Mouse (Mus musculus): Measurements from ENCODE around the gene Zbtb41. TPM values are rescaled to one million over a fixed set of nuclear protein-coding genes. Genes with fewer than 3 reads are reported as not detected.
"Not testable (repeated sequence)": the region's sequence is repeated elsewhere in the genome, so short reads cannot be mapped to it uniquely, and the experiment has no call there.

Gene Zbtb41
- 10 to 100 TPM; 28.3 to 30.9 TPM for total RNA-seq (2021)
- long read RNA-seq, experiment 1, full-length matches to known transcripts, result 4 of 14 reads
- long read RNA-seq, experiment 1, partial matches to known transcripts, result 1 of 14 reads
- long read RNA-seq, experiment 1, other reads (novel, unspliced or antisense), result 9 of 14 reads
- long read RNA-seq, experiment 2, full-length matches to known transcripts, result 3 of 12 reads
- long read RNA-seq, experiment 2, partial matches to known transcripts, result 0 of 12 reads
- long read RNA-seq, experiment 2, other reads (novel, unspliced or antisense), result 9 of 12 reads

DNA sequence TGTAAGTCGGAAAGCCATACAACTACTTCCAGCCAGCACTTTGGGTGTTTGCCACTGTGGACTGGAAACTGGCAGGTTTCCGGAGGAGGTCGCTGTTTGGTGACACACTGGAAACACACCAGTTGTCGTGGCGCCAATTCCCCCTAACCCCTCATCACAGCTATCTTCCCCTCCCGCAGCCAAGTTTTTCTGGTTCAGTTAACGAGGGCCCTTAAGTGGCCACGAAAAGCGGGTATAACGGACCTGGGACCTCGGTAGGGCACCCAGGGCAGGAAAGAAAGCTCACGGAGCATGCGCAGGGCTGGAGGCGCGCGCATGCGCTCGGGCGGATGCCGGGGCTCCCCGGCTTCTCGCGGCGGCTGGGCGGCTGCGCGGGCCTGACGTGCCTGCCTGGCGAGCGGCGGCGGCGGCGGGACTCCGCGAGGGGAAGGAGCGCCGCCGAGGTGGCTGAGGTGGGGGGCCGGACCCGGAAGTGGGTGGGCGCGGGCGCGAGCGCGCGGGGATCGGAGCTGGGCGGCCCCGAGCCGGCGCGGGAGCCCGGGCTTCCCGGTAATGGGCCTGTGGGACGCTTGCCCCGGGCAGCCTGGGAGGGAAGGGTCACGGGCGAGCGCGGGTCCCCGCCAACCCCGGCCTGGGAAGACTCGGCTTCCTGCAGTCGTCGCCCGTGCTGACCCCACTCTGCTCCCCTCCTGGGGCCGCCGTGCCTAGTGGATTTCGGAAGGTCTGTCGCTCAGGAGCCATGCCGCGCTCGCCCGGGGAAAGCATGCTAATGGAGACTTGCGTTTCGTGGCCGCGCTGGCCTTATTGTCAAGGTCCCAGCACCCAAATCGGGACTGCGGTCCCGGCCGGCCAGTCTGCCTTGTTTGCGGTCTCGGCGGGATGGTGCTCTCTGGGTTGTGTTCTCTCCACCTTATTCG, at the start of gene Zbtb41:
Gene Zbtb41, plus strand, starts transcription at position 414 of the 917 bp plus-strand sequence.
- peak; percentile 84 to 86 for DNase-seq (ENCODE audit: low spot score in 2 of 2)

DNA sequence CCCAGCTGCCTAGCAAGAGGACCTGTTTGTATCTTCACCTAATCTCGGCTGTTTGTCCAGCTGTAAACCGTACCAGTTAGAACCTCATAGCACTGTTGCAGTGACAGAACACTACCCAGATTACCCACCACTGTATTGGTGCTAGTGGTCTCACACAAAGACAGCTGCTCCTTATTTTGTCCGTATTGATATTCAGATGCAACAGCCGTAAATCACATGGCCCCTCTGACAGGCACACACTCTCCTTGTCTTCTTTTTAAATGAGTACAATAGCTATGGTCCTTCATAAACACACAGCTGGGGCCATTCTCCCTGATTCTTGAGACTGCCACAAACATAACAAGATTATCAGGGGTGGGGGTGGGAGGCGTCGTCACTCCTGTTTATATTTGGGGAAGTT, 46.2 kb upstream of the Zbtb41 start:
- TF ChIP-seq CTCF (conservative IDR thresholded peaks at IDR 0.05), result no peak
- H3K4me3 ChIP-seq, result no peak overlapping the region

More for the DNA sequence above, at the start of gene Zbtb41:
- peak within 1 kb of the TSS; percentile 91 for H3K4me3 ChIP-seq
- peak within 1 kb of the TSS; percentile 95 for H3K27ac ChIP-seq
- TF ChIP-seq CTCF (conservative IDR thresholded peaks at IDR 0.05), result peak; percentile 75

DNA sequence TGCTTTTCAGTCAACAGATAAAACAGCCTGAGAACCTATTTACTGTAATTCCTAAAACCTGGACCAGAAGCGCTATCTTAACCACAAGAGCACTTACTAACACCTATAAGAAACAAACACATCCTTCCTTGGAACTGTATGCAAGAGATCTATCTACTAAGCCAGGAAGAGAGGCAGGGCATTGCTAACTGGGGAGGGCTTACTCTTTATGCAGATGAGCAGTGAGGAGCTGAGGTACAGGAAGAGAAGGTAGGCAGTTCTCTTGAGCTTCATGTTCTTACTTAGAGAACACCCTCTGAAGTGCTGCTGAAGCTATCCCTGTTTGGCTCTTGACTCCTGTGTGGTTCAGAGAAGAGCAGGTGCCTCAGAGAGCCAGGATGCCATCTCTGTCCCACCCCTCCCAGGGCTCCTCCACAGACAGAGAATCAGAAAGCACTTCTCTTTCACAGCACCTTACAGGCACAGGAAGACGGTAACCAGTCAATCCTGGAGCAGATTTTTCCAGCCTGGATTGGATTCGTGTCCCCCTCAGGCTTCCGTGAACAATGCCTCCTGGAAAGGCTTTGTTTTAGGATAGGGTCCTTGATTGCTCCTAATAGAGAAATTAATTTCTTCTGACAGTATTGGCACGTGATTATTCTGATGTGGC, 45.3 kb upstream of the Zbtb41 start, which contains the start of gene Crb1:
Gene Crb1, minus strand, starts transcription at position 463 of the 649 bp plus-strand sequence.
- no peak for TF ChIP-seq CTCF (conservative IDR thresholded peaks at IDR 0.05)
- no peak within 1 kb of the TSS for H3K27ac ChIP-seq
- no peak within 1 kb of the TSS for H3K4me3 ChIP-seq

More for the DNA sequence above, 46.2 kb upstream of the Zbtb41 start:
- DNase-seq (ENCODE audit: low spot score in 2 of 2), result no peak
- no peak overlapping the region for H3K27ac ChIP-seq

DNA sequence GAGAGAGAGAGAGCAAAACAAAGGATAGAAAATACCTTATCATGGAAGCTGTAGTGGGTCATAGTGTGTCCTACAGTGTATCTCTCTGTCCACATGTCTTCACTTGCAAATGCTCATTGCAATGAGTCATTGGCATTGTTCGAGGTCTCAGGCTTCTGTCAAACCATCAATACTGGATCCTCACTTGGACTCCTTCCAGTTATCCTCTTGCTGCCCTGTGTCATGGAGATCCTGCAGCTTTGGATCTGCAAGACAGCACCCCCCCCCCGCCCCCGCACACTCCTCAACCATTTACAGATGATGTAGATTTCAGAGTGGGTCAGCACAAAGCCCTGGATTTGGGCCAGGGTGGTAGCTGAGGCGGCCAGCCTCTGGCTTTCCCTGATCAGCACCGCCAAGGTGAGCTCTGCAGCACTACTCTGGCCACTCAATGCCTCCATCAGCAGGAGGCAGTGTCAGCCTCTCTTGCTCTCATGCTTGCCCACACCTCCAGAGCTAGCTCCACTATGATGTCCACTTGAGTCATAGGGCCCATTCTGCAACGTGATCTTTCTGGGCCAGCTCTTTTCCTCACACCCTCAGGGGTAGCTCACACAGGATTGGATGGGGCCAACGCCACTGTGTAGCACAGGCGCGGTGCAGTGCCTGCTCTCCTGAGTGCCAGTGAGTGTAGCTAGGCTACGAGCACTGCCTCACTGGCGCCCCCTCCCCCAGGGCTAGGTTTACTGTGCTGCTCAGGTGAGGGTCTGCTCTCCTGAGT, 43.0 kb upstream of the Zbtb41 start:
- Histone ChIP-seq H3K27ac (no peak overlapping the region), H3K4me3 (no peak overlapping the region)
- TF ChIP-seq CTCF (conservative IDR thresholded peaks at IDR 0.05), result no peak
- no peak for DNase-seq (ENCODE audit: low spot score in 2 of 2)

More for the DNA sequence above, 45.3 kb upstream of the Zbtb41 start, which contains the start of gene Crb1:
- no peak for DNase-seq (ENCODE audit: low spot score in 2 of 2)

DNA sequence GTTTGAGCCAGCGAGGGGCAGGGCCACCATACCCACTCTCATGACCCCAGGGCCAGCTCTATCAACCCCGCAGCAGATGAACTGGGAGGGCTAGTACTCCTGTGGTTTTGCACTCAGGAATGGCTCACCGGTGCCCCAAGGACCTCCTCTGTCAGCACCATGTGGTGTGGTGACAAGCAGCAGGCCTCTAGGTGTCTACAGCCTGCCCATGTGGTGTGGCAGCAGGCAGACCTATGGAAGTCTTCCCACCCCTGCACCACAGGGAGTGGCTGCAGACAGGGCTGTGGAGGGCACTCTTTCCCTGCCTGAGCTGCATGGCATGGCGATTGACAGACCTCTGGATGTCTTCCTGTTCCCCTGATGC, 42.5 kb upstream of the Zbtb41 start:
- Histone ChIP-seq H3K4me3 (no peak overlapping the region), H3K27ac (no peak overlapping the region)
- TF ChIP-seq CTCF (conservative IDR thresholded peaks at IDR 0.05), result no peak
- no peak for DNase-seq (ENCODE audit: low spot score in 2 of 2)

DNA sequence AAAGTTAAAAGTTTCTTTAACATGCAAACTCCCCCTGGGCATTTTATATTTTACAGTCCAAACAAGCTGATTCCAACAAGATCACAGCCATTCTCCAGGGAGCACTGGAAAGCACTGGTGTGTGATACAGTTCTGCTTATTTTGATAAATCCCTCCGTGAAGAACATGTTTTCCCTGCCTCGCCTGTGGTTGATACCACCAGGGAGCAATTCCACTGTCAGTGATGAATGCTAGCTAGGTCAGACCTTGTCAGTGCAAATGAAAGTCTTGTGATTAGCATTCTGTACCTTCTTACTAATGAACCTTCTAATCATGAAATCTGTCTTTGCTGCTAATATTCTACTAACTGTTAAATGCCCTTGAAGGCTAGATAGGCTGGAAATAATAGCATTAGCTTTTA, 30.3 kb upstream of the Zbtb41 start:
- DNase-seq (ENCODE audit: low spot score in 2 of 2), result no peak
- TF ChIP-seq CTCF (conservative IDR thresholded peaks at IDR 0.05), result no peak
- Histone ChIP-seq H3K27ac (no peak overlapping the region), H3K4me3 (no peak overlapping the region)

DNA sequence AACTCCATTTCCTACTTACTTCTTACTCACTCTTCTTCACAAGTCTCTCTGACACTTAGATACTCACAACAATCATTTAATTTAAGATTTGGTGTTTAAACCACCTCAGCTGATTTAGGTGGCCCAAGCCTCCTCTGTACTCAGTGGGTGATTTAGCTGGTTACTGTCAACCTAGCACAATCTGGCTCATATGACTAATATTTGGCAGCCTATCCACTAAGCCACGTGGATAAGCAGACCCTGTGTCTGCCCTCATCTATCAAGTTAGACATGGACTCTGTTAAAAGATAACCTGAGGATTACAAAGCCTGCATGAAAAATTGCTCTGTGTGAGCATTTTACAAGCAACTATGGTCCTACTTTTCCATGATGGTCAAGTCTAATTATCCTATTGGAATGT, 25.5 kb upstream of the Zbtb41 start:
- Histone ChIP-seq H3K4me3 (no peak overlapping the region), H3K27ac (no peak overlapping the region)
- TF ChIP-seq CTCF (conservative IDR thresholded peaks at IDR 0.05), result no peak
- no peak for DNase-seq (ENCODE audit: low spot score in 2 of 2)

DNA sequence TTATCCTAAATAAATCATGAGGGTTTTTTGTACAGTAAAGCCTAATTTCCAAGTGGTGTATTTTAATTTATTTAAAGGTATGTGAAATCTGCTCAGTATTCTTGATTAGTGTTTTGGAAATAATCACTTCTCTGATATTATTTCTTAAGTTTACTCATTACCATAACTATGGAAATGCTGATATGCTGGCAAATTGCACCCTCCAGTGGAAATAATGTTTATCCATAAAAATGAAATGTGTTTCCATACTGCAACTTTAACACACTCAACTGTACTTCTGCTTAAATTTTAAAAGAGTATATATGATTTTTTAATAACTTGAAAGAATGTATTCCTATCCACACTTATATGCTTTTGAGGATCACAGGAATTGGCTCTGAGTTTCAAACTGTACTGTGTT, 16.3 kb upstream of the Zbtb41 start:
- Histone ChIP-seq H3K27ac (no peak overlapping the region), H3K4me3 (no peak overlapping the region)
- TF ChIP-seq CTCF (conservative IDR thresholded peaks at IDR 0.05), result peak; percentile 61
- no peak for DNase-seq (ENCODE audit: low spot score in 2 of 2)

DNA sequence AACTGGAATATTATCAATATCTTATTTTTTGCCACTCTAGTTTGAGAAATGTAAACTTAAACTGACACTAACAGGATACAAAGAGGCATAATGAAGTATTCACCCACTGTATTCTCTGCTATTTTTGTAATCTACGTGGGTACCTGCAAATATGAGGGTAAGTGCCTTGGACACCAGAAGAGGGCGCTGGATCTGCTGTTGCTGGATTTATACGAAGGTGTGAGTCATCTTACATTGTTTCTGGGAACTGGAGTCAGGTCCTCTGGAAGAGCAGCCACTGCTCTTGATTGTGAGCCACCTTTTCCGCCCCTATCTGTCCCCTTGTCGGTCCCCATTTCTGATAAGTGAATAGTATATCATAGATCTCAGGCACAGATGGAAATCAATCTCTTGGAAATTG, 14.4 kb upstream of the Zbtb41 start:
- DNase-seq (ENCODE audit: low spot score in 2 of 2), result no peak
- H3K4me3 ChIP-seq, result no peak overlapping the region
- peak; percentile 31 for TF ChIP-seq CTCF (conservative IDR thresholded peaks at IDR 0.05)
- H3K27ac ChIP-seq, result no peak overlapping the region

DNA sequence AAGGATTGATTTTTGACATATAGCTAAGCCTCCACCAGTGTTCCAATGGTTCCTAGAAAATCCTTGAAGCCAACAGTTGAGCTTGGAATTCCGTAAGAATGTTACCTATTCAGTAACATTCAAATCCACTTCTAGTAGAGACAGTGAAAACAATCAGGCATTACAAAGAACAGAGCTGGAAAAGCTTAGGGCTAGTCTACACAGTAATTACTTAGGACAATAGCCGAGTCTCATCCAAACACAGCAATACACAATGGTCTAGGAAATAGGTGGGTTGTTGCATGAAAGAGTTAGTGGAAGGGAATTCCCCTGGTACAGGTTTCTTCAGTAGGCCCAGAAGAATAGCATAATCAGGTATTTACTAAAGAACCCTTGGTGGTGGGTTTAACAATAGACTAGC, 9.7 kb upstream of the Zbtb41 start:
- not testable (repeated sequence) for H3K4me3 ChIP-seq; H3K27ac ChIP-seq; DNase-seq (ENCODE audit: low spot score in 2 of 2)

DNA sequence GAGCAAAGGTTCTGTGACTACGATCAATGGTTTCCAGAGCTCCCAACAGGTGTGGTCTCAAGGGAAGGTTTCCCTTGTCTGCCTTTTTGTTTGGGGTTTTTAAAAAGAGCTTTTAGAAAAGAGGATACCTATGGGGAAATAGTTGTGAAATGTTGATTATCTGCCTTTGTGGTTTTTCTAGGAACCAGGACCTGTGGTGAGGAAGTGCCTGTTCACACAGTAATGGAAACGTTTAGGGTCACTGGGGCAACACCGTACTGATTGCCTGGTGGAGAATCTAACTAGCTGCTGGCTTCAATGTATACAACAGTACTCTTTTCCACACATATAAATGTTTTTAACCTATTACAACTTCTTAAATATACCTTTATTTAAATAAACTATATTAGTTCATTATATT, 8.6 kb upstream of the Zbtb41 start:
- TF ChIP-seq CTCF (conservative IDR thresholded peaks at IDR 0.05), result no peak
- no peak overlapping the region for H3K4me3 ChIP-seq
- no peak for DNase-seq (ENCODE audit: low spot score in 2 of 2)
- no peak overlapping the region for H3K27ac ChIP-seq

DNA sequence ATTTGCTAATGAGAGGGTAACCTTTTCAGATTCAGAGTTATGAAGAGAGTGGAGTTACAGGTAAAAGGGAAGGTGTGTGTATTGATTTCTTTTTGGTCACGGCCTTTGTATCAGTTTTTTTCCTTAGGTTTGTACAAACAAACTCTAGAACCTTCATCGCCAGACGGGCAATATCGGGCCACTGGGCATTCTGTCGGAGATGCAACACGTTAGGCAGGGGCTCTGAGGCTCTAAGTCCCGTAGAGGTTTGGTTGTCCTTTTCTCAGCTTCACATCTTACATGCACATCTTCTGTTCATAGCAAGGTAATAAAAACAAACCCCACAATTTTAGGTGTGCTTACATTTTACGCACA, 590 bp upstream of the Zbtb41 start:
- no peak for DNase-seq (ENCODE audit: low spot score in 2 of 2)
- peak overlapping the region; percentile 91 for H3K4me3 ChIP-seq
- H3K27ac ChIP-seq, result peak overlapping the region; percentile 95
- no peak for TF ChIP-seq CTCF (conservative IDR thresholded peaks at IDR 0.05)
